Mouse (Mus musculus) G1E (cell line): ENCODE results near the gene Cdc14b.

Source experiments
- CTCF ChIP-seq: IDR thresholded peaks from 2 replicates; pipeline ENCODE4 v1.5.1; 2012; ENCODE audit warnings: low read depth, low read length, inconsistent platforms, mixed read lengths
- GATA1 ChIP-seq: IDR thresholded peaks from 2 replicates; pipeline ENCODE4 v1.6.1; 2012; ENCODE audit warnings: borderline replicate concordance, low read length, inconsistent platforms, mixed read lengths
- GATA2 ChIP-seq: IDR thresholded peaks from 2 replicates; pipeline ENCODE4 v1.6.1; 2012; ENCODE audit warnings: low read depth, low read length, inconsistent platforms, borderline replicate concordance
- POLR2AphosphoS5 ChIP-seq: IDR thresholded peaks from 2 replicates; pipeline ENCODE4 v1.6.1; 2012; ENCODE audit warnings: low read depth, low read length, inconsistent platforms; ENCODE audit not compliant: insufficient replicate concordance
- TAL1 ChIP-seq: conservative IDR thresholded peaks from 2 replicates; pipeline ENCODE4 v1.6.1; 2012; ENCODE audit warnings: low read depth, low read length, inconsistent platforms, mixed read lengths

DNA sequence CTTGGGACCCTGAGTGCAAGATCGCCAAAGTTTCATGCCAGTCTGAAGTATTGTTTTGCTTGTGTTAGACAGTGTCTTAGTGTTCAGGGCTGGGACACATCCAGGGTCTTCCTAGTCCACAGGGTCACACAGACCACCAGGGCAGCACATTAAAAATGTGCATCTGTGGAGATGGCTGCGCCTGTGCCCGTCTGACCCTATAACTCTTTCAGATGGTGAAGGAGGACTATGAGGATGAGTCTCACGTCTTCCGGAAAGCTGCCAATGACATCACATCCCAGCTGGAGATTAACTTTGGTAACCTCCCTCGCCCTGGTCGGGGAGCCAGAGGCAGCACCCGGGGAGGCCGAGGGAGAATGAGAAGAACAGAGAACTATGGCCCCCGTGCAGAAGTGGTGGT, 90.7 kb downstream of the Cdc14b start:
- no peak for TF ChIP-seq CTCF
- TF ChIP-seq GATA1: no peak
- TF ChIP-seq POLR2AphosphoS5: no peak
- no peak for TF ChIP-seq TAL1
- TF ChIP-seq GATA2: no peak
